Mouse (Mus musculus) activated CD4-positive, CD25-positive, alpha-beta regulatory T cell, adult 4 months (primary cell): ENCODE results near the gene Msrb3. TPM values are rescaled to one million over a fixed set of nuclear protein-coding genes. Genes with fewer than 3 reads are reported as not detected.
A peak's percentile ranks its signal among the peaks of the same experiment; 100 is the strongest.
"Not testable (repeated sequence)": the region's sequence is repeated elsewhere in the genome, so short reads cannot be mapped to it uniquely, and the experiment has no call there.

Experiments
- ATAC-seq: one replicate; pipeline ENCODE4 v1.8.0; 2017
- polyA plus RNA-seq, 2 experiments: library from polyadenylated mRNA; unstranded; fragments of 100-300 nt; shearing (Covaris generic); gene quantifications; one replicate each; pipeline ENCODE4 v1.2.1; 2017

The Msrb3 gene
- polyA plus RNA-seq, 2 experiments from 2014 or later, result 0.38 to 0.66 TPM

DNA sequence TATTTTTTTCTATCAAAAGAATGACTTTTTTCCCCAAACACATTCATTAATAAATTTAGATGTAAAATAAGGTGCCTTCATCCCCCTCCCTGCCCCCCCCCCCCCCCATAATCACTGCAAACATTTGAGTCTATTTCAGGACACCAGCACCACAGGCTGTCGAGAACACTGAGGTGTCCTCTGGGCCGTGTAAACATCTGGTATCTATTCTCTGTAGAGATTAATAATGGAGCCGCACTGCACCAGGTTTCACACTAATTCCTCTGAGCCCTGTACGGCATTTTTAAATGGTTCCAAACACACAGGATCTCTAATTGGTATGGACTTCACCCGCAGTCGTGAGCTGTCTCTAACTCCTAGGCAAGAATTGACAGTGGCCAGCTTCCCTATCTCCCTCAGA lies 97.8 kb downstream of the Msrb3 start:
- no peak for ATAC-seq

DNA sequence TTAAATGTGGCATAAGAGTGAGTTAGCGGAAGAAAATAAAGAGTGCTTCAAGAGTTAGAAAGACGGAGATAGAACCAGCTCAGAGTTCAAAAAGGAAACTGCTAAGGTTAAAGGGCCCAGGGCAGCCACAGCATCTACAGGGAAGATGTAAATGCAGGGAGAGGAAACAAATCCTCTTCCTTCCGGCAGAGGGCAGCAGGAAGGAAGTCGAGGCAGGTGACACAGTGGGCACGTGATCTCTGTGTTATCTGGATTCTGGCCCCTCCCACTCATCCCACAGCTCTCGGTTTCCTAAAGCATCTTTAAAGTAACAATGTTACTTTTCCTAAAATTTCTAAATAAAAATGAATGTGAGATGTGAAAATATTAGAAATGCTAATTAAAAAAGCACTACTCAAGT lies 99.4 kb downstream of the Msrb3 start:
- no peak for ATAC-seq

DNA sequence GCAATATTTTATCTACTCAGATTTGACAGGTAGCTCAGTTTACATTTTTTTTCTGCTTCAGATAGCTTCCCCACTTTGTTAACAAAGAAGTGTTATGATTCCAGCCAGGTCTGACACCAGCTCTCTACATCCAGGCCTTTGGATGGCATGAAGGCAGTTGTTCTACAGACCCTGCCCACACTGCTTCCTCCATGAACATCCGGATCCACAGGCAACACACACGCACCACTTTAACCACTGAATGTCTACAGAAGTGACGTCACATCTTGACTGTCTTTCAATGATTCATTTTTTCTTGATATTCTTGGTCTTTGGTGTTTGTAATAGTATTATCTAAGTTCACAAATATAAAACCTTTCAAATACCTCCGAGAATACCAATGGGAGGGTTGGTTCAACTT lies 102.2 kb downstream of the Msrb3 start:
- ATAC-seq, result no peak

DNA sequence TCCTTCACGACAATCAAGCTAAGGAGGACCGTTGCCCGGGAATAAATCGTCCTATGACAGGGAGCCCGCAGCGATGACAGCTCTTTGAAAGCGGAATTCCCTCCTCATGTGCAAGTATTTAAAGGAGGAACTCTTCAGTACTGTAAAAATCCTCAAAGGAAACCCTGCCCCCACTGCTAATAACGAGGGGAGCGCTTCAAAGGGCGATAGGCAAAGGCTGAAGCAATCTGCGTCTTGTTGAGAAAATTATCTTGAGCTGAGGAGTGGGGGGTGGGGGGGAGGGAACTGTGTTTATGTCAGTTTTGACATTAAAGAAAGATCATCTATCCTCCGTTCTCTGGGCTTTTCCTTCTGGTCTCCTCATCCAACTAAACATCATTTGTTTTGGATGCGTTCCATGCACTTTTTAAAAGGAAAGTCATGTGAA lies 104.5 kb downstream of the Msrb3 start:
- ATAC-seq, result no peak

DNA sequence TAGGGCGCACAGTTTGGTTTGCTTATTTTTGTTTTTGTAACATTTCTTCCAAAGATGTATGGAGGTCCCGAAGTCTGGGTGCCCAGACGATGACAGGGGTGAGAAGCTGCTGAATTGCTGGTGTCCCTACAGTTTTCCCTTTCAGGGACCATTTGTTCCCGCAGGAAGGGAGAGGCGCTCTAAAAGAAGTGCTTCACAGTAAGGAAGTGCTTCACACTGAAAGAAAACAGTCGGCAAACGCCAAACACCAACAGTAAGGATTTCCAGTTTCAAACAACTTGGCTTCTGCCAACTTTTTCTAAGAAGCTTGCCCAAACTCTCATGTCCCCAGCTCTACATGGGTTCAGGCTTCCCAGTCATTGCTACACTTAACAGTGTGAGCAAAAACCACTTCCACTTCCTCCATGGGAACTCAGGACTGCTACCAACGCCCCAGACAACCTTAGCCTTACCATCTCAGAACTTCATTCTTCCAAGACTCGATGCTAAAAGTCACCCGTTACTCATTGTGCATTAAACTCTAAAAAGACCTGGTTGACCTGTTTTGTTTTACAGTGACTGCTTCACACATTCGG lies 106.6 kb downstream of the Msrb3 start:
- no peak for ATAC-seq

DNA sequence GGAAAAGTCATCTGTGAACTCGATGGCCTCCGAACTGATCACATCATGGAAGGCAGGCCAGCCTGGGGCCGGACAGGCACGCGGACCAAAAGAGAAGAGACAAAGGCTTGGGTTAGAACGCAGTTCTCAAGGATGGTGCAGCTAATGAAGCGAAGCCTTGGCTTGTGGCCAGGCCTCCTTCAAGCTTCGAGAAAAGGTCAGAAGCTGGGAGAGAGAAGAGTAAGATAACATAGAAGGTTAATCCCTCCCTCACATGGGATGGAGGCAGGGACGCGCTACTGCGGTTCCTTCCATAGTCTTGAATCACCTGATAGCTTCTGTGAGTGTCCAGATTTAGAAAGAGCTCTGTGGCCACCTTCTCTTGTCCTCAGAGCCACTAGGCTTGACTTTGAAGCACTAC lies 107.5 kb downstream of the Msrb3 start:
- no peak for ATAC-seq

DNA sequence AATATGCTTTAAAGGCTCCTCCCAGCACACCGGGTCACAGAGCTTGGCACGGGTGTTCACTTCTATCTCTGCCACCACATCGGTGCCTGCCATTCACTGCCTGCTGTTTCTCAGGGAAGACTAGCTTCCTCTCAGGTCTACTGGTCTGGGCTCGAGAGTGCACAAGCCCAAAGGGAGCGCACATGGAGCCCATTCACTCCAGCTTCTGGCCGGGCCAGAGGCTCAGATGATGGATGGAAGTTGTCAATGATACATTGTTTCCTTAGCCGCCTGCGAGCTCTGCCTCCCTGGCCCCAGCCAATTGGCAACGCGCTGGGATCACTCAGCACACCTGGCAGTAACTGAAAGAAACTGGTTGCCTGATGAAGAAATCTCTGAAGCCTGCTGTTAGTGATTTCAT lies 111.7 kb downstream of the Msrb3 start:
- no peak for ATAC-seq

DNA sequence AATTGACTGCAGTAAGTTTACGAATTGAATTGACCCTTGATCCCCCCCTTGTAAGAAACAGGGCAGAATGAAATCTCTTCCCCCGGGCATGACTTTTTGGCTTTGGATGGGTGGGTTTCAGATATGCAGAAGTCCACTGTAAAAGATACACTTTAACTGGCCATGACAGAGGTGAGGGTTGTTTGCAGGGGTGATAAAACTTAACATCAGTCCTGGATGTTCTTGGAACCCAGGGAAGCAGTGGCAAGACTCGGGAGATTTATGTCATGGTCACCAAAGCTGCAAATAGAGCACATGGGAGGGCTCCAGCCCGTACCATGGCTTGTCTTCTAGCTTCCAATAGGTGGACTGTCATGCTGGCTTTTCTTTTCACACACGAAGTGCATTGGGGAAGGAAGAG lies 114.4 kb downstream of the Msrb3 start:
- ATAC-seq, result no peak

DNA sequence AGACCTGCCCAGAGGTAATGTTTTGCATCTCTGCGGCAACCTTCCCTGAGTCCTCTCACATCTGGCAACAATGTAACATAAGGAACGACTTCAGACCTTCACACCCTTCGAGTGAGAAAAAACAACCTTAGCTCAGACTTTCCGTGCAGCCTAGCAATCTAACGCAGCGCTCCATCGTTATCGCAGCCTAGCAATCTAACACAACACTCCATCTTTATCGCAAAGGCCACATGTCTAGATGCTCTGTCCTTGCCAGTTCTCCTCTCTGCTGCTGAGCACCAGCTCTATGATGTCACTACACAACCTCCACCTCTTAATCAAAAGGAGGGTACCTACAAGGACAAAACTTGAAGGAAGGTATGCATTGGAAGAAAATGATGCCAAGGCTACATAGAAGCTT lies 115.5 kb downstream of the Msrb3 start:
- ATAC-seq, result no peak

DNA sequence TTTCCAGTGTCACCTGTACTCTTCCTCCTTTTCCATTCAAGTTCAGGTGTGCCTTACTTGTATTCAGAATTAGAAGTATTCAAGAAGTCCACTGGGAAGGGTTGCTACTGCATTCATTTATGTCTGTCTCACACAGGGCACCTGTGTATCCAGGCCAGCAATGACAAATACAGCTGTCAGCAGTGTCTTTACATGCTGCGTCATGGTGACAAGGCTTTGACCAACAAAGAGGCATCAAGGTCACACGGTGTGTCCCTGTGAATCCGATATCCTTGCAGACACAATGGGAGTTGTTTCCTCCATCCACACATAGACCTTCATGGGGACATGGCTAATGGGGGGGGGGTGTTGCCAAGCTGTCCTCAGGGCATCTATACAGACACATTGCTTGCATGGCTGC lies 121.4 kb downstream of the Msrb3 start:
- ATAC-seq, result no peak

DNA sequence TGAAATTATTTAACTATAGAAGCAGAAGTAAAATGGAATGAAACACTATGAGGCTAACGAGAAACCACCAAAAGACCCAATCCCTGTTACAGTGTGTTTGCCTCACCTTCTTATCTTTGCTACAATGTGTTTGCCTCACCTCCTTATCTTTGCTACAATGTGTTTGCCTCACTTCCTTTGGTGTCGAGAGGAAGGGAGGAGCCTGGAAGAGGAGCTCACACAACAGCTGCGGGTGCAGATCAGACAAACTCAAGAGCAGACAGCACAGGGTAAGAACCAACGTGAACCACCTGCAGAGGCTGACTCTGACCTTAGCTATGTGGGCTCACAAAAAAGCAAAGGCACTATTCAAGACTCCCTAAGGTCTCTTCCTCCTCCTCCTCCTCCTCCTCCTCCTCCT lies 123.5 kb downstream of the Msrb3 start:
- no peak for ATAC-seq

DNA sequence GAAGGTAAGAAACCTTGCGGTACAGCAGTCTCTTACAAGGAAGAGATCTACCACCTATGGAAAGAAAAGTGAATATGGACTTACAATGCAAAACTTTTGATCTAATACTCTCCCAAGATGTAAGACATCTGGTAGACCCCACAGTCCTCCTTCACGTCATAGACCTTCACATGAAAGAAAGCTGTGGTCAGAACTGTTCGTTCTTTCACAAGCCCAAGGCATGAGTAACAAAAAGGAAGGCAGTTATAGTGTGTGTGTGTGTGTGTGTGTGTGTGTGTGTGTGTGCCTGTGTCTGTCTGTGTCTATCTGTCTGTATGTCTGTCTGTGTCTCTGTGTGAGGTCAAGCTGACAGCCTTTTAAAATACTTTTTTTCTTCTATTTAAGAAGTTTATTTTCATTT lies 131.5 kb downstream of the Msrb3 start:
- ATAC-seq, result no peak

DNA sequence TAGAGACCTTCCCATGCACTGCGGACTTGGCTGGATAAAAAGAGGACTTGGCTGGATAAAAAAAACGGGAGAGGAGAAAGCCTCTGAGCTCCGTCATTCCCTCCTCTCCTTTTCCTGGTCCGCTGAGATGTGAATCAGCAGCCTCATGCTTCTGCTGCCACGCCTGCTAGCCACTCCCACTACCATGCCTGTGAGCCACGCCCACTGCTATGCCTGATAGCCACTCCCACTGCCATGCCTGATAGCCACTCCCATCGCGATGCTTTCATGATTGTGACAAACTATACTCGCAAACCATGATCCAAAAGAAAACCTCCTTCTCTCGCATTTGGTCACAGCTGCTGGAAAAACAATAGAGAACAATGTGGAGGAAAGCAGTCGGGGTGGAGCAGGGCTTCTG lies 133.5 kb downstream of the Msrb3 start:
- ATAC-seq, result no peak

DNA sequence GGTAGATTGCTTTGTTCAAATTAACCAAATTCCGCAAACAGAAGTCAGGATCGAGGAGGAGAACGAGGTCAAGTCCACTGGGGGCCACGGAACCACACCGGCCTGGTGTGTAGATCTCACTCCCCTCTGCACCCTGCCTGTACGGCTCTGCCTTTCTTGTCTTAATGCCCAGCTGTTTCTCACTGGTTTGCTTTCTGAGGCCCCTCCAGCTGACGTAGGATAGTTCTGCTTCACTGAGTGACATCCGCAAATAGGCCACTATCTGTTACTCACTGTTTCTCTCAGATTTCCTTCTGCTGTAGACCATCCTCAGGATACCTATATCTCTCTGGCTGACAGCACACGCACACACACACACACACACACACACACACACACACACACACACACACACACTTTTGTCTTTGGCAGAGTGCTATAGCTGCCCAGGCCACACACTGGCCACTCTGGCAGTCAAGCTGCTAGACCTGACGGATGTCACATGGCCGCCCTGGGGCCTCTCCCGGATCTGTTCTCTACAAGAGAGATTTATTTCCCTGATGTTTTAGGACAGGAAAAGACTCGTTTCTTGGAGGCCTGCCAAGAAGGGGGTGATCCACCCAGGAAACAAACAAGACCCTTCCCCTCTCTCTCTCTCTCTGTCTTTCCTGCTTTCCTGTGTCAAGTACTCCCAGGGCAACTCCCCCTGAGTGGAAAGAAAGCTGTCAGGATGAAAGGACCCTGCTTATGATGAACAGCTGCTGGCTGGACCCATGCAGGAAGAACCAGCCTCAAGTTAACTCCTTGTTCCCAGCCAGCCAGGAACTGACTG lies 135.0 kb downstream of the Msrb3 start:
- no peak for ATAC-seq

DNA sequence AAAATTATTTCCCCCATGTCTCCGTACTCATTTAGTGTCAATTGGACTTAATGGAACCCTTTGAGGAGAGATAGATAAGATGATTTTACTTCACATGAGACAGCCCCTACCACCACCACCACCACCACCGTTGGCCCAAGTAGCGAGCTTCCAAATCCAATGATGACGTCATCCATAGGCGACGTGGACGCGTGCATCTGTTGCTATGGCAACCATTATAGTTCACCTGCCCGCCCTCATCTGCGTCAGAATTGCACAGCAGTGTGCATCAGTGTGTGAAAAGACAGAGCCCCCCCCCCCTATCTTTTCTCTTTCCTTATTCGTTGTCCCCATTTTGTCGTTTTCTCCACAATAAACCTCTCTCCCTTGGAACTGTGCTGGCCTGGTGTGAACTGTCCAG lies 135.9 kb downstream of the Msrb3 start:
- no peak for ATAC-seq

DNA sequence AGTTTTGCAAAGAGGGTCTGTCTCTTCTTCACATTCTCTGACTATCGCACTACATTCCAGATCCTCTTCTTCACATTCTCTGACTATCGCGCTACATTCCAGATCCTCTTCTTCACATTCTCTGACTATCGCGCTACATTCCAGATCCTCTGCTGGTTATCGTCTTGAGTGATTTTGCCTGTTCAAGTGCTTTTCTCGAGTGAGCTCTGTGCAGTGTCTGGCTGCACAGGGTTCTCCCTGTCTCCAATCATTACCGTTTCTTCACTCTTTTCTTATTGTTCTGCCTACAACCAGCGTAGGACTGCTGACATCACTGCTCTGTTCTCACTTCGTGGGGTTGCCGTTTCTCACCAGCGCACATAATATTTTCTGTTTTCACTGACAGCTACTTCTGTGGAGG lies 138.2 kb downstream of the Msrb3 start:
- no peak for ATAC-seq

DNA sequence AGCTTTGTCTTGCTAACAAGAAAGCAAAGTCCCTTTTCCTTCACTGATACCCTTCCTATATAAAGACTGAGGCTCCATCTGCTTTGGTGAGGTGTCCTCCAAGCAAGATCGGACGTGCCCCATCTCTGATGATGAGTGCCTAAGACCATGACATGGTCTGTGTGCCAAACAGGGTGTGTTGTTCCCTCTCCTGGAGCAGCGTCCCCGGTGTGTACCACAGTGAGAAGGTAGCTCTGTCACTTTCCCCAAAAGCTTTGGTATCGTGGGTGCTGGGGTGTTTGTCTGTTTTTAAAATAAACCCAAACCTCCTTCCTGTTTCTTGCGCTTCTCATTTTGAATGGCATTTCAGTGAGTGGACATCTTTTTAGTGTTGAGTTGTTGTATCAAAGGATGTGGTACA lies 139.0 kb downstream of the Msrb3 start:
- ATAC-seq, result no peak

DNA sequence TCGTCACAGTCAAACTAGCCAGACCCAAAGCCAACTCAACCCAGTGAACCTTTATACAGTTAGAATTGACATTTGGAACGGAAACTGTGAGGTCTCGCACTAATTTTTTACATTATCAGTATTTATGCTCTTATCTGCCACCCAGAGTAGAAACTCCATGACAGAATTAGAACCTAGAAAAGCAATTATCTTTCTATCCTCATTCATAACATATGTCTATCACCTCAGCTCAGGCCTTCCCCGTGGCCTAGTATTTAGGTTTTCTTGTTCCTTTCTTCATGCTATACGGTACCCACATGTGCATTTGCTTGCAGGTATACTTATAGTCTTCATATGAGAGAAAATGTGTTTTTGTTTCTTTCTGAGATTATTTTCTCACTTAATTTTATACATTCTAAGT lies 146.4 kb downstream of the Msrb3 start:
- ATAC-seq, result no peak

DNA sequence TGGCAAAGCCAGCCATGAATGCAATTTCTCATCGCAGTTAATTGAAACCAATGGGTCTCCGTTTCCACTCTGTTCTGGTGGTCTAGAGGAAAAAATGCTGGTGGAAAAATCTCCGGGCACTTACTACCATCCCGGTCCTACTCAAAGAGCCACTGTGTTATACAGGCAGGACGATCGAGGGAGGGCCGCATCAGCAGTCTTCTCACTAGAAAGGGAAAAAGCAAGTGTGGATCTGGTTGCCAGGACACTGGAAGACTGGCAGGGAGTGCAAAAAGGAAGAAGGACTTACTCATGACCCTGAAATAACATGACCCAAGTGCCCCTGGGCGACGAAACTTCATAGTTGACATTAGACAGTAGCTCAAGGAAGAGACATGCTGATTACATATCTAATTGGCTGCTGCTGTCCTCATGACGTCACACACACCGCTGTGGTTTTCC lies 147.1 kb downstream of the Msrb3 start:
- no peak for ATAC-seq

DNA sequence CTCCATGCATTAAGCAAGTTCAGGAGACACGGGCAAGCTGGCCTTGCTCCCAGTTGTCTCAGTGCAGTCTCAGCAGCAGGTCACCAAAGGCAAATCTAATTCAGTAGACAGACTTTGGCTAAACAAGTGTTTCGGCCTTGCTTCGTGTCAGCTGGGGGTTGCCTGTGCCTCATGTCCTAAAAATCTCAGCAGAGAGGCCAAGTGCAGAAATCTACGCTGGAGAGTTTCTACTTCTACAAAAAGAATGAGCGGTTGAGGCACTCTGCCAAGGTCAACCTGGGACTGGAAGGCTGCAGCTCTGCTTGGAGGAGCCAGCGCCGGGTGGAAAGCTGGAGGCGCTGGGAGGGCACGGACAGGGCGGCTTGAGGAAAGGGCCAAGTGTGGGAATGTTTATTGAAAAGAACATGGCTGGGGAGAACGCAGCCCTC lies 147.6 kb downstream of the Msrb3 start:
- ATAC-seq, result no peak

DNA sequence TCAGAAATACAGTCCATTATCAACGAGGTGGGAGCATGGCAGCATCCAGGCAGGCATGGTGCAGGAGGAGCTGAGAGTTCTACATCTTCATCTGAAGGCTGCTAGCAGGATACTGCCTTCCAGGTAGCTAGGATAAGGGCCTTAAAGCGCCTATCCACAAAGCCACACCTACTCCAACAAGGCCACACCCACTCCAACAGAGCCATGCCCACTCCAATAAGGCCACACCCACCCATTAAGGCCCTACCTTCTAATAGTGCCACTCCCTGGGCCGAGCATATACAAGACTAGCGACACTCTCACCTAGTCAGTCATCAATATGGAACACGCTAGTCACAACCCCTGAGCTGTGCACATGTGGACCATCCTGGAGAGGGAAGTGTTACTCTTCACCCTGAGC lies 149.3 kb downstream of the Msrb3 start:
- ATAC-seq, result not testable (repeated sequence)

DNA sequence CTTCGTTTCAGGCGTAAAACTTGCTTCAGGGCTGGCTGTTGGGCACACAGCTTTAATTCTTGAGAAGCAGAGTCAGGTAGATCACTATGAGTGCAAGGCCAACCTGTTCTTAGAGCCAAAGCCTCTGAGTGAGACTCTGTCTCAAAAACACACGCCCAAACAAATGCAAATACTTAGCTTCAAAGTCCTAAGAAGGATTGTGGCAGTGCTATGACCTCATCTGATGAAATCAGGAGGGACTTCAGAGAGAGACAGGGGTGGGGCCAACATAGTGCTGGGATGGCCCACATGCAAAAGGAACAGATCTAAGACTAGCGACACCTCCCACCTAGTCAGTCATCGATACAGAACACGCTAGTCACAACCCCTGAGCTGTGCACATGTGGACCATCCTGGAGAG lies 150.7 kb downstream of the Msrb3 start:
- ATAC-seq, result no peak

DNA sequence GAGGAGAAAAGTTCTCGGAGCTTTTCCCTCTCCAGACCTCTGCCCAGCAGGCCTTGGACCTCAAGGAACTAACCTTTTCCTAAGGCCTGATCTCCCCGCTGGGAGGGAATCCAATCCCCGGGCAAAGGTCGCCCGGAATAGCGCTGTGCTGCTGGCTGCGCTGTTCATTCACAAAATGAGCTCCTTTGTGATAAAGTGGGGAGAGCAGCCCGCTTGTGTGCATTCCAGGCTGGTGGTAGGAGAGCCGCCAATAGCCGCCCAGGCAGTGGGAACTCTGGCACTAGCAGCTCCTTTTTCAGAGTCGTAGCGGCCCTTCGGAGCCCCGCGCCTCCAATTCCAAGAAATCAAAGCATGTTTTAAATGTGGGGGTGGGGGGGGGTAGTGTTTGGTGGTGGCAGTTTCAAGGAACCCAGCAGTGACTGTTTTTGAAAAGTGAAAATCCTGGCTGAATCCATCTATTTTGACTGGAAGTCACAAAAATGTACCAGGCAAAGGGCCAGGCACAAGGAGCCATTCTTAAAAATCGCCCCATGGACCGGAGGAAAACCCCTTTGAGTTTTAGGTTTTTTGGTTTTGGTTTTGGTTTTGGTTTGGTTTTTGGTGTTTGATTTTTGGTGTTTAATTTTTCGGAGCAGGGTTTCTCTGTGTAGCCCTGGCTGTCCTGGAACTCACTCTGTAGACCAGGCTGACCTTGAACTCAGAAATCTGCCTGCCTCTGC lies 153.6 kb downstream of the Msrb3 start:
- peak; percentile 73 for ATAC-seq
